Mouse (Mus musculus): ENCODE measurements around the gene Tmem263. TPM values are rescaled to one million over a fixed set of nuclear protein-coding genes. Genes with fewer than 3 reads are reported as not detected.

Tmem263 gene
- polyA plus RNA-seq, 1 experiment = not detected

DNA sequence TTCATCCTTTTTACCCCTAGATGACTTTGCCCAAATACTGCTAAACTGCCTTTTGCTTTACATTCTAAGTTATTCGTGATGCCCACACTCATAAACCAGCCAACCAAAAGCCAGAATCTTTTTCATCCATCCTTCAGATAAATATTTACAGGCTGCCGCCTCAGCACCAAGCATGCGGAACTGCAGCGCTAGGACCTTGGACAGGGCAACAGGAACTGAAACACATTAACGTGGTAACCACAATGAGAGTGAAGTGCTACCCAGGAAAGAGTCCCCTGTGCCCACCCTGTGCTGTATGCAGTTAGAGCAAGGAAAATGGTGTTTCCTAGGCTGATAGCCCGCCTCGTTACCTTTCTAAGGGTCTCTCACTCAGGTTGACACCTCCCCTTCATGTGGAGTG is 26.0 kb downstream of the Tmem263 start:
- no peak overlapping the region for H3K27ac ChIP-seq (ENCODE audit: insufficient read depth, low read depth, low read length)
- 20% methylated on average over 7 of the region's 7 CpGs for WGBS
- H3K4me3 ChIP-seq (ENCODE audit: insufficient read depth, low read depth, low read length) = no peak overlapping the region
- H3K4me1 ChIP-seq (ENCODE audit: control insufficient read depth, insufficient read depth, low read length) = peaks cover 8% of the 10 kb centered on the region
- TF ChIP-seq POLR2A (IDR thresholded peaks at IDR 0.05; ENCODE audit: insufficient read depth, low read depth, low read length) (no peak), CTCF (IDR thresholded peaks at IDR 0.05; ENCODE audit: insufficient read depth, low read depth, low read length) (no peak)

DNA sequence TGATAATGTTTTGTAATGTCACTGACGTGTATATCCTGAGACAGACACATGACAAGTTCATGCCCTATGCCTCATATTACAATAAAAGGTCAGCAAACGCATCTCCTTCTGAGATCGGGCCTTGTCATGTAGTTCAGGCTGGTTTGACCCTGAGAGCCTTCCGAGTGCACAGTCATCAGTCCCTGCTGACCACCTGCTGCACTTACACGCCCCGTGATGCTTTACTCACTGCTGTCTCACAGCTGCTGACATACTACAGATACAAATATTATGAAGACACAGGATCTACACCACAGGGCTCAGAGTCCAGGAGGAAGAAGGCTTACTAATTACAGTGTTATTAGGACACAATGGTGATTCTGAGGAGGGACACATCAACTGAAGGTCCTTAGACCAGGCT is 34.1 kb downstream of the Tmem263 start:
- no peak overlapping the region for H3K4me3 ChIP-seq (ENCODE audit: insufficient read depth, low read depth, low read length)

DNA sequence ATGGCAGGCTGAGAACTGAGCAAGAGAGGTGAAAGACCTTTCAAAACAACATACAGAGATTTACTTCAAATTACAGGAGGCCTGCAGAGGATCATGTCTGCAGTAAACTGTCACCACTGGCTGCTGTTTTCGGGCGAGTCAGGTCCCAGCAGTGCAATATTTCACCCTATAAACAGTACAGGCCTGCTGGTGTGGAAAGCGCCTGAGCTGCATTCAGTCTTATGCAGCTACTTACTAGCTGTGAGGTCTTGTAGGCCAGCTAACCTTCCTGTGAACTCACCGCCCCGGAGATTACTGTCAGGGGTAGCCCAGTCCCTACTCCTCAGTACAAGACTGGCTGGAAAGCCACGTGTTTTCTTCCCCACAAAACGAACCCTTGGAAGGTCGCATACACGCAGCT is 39.0 kb downstream of the Tmem263 start:
- Histone ChIP-seq H3K27ac (ENCODE audit: insufficient read depth, low read depth, low read length) (no peak overlapping the region), H3K4me3 (ENCODE audit: insufficient read depth, low read depth, low read length) (no peak overlapping the region), H3K4me1 (ENCODE audit: control insufficient read depth, insufficient read depth, low read length) (no peaks in the 10 kb centered on the region)
- TF ChIP-seq POLR2A (IDR thresholded peaks at IDR 0.05; ENCODE audit: insufficient read depth, low read depth, low read length) (no peak), CTCF (IDR thresholded peaks at IDR 0.05; ENCODE audit: insufficient read depth, low read depth, low read length) (no peak)
- 93% methylated on average over 9 of the region's 9 CpGs for WGBS

More for the DNA sequence above, 34.1 kb downstream of the Tmem263 start:
- no peak overlapping the region for H3K27ac ChIP-seq (ENCODE audit: insufficient read depth, low read depth, low read length)
- TF ChIP-seq CTCF (IDR thresholded peaks at IDR 0.05; ENCODE audit: insufficient read depth, low read depth, low read length) (no peak), POLR2A (IDR thresholded peaks at IDR 0.05; ENCODE audit: insufficient read depth, low read depth, low read length) (no peak)
- WGBS = 95% methylated on average over 6 of the region's 6 CpGs
- H3K4me1 ChIP-seq (ENCODE audit: control insufficient read depth, insufficient read depth, low read length) = no peaks in the 10 kb centered on the region

DNA sequence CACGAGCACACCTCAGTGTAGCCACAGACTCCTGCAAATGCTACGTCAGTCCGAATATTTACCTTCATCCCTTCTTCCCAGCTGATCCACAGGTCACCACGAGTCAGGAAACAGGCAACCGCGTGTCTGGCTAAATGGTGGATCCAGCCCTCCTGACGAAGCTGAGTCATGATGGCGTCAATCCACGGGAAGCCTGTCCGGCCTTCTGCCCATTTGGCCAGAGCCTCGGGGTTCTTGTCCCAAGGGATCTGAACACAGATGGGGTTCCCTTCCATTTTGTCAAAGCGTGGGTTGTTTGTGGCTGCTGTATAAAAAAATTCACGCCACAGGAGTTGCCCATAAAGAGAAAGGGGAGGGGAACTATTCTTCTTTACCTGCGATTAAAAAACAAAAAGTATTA is 43.9 kb downstream of the Tmem263 start:
- Histone ChIP-seq H3K4me1 (ENCODE audit: control insufficient read depth, insufficient read depth, low read length) (no peaks in the 10 kb centered on the region), H3K27ac (ENCODE audit: insufficient read depth, low read depth, low read length) (no peak overlapping the region), H3K4me3 (ENCODE audit: insufficient read depth, low read depth, low read length) (no peak overlapping the region)
- TF ChIP-seq POLR2A (IDR thresholded peaks at IDR 0.05; ENCODE audit: insufficient read depth, low read depth, low read length) (no peak), CTCF (IDR thresholded peaks at IDR 0.05; ENCODE audit: insufficient read depth, low read depth, low read length) (no peak)
- WGBS = 93% methylated on average over 14 of the region's 14 CpGs

DNA sequence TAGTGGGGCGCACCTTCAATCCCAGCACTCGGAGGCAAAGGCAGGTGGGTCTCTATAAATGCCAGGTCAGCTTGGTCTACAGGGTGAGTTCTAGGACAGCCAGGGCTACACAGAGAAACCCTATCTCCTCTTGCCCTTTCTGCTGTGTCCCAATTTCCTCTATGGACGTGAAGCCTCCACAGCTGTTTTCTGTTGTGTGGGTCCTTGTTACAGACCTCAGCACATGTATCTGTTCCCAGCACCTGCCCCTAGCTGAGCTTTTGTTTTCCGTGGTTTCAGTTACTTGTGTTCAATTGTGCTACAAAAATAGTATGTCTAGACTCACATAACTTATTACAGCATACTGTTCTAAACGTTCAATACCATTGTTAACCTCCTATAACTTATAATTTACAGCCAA is 46.8 kb downstream of the Tmem263 start:
- WGBS = 75% methylated on average over 5 of the region's 5 CpGs
- no peak for TF ChIP-seq POLR2A (IDR thresholded peaks at IDR 0.05; ENCODE audit: insufficient read depth, low read depth, low read length)
- no peak overlapping the region for H3K4me3 ChIP-seq (ENCODE audit: insufficient read depth, low read depth, low read length)
- H3K4me1 ChIP-seq (ENCODE audit: control insufficient read depth, insufficient read depth, low read length) = no peaks in the 10 kb centered on the region
- H3K27ac ChIP-seq (ENCODE audit: insufficient read depth, low read depth, low read length) = no peak overlapping the region

DNA sequence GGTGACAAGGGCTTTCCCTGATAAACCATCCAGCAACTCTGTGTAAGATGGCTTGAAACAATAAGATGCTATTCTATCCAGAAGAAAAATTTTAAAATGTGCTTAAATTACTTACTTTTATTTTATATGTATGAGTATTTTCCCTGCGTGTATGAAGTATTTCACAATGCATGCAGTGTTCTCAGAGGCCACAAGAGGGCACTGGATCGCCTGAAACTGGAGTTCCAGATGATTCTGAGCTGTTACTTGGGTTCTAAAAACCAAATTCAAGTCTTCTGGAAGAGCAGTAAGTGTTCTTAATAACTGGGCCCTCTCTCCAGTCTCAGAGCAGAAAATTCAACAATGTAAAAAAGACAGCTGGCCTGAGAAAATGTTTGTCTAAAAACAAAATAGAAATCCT is 51.8 kb downstream of the Tmem263 start:
- Histone ChIP-seq H3K4me1 (ENCODE audit: control insufficient read depth, insufficient read depth, low read length) (no peaks in the 10 kb centered on the region), H3K4me3 (ENCODE audit: insufficient read depth, low read depth, low read length) (no peak overlapping the region), H3K27ac (ENCODE audit: insufficient read depth, low read depth, low read length) (no peak overlapping the region)
- 11% methylated on average over 2 of the region's 2 CpGs for WGBS
- TF ChIP-seq CTCF (IDR thresholded peaks at IDR 0.05; ENCODE audit: insufficient read depth, low read depth, low read length) (no peak), POLR2A (IDR thresholded peaks at IDR 0.05; ENCODE audit: insufficient read depth, low read depth, low read length) (no peak)

DNA sequence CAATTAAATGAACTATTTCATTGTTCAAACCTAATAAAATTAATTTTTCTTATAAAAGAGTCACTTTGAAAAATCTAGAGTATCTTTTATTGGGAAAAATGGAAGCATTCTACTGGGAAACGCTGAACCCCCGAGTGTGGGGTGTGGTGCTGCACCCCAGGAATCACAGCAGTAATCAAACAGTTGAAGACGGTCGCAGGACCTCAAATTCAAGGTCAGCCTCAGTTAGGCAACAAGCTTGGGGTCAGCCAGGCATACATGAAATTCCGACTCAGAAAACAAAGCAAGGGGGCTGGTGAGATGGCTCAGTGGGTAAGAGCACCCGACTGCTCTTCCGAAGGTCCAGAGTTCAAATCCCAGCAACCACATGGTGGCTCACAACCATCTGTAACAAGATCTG is 55.0 kb downstream of the Tmem263 start:
- Histone ChIP-seq H3K27ac (ENCODE audit: insufficient read depth, low read depth, low read length) (no peak overlapping the region), H3K4me1 (ENCODE audit: control insufficient read depth, insufficient read depth, low read length) (no peaks in the 10 kb centered on the region), H3K4me3 (ENCODE audit: insufficient read depth, low read depth, low read length) (no peak overlapping the region)
- TF ChIP-seq POLR2A (IDR thresholded peaks at IDR 0.05; ENCODE audit: insufficient read depth, low read depth, low read length) (no peak), CTCF (IDR thresholded peaks at IDR 0.05; ENCODE audit: insufficient read depth, low read depth, low read length) (no peak)
- 88% methylated on average over 7 of the region's 7 CpGs for WGBS

DNA sequence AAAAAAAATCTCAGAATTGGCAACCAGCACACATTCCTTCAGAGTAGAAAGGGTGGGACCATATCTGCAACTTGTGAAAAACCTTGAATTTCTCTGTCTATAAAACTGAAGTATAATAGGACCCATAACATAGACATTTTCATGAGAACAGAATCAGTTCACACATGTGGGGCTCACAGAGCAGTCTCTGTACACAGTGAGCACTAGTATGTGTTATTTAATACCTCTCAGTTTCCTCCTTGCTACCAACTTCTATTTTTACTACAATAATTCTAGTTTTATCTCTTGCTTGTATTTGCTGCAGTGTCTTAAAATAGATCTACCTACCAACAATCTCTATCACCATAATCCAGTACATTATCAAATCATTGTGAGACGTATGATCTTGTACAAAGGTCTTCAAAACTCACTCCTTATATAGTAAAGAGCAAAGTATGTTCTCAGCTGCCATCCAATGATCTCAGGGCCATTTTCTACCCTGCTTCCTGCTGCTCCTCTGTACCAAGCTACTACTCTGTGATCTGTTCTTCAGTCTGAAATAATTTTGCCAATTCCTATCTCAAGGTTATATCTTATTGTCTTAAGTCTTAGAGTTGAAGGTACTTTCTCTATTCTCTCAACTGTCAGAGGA is 57.7 kb downstream of the Tmem263 start:
- Histone ChIP-seq H3K27ac (ENCODE audit: insufficient read depth, low read depth, low read length) (no peak overlapping the region), H3K4me3 (ENCODE audit: insufficient read depth, low read depth, low read length) (no peak overlapping the region), H3K4me1 (ENCODE audit: control insufficient read depth, insufficient read depth, low read length) (no peaks in the 10 kb centered on the region)
- TF ChIP-seq CTCF (IDR thresholded peaks at IDR 0.05; ENCODE audit: insufficient read depth, low read depth, low read length) (no peak), POLR2A (IDR thresholded peaks at IDR 0.05; ENCODE audit: insufficient read depth, low read depth, low read length) (no peak)
- WGBS = 61% methylated on average over 1 of the region's 1 CpGs

DNA sequence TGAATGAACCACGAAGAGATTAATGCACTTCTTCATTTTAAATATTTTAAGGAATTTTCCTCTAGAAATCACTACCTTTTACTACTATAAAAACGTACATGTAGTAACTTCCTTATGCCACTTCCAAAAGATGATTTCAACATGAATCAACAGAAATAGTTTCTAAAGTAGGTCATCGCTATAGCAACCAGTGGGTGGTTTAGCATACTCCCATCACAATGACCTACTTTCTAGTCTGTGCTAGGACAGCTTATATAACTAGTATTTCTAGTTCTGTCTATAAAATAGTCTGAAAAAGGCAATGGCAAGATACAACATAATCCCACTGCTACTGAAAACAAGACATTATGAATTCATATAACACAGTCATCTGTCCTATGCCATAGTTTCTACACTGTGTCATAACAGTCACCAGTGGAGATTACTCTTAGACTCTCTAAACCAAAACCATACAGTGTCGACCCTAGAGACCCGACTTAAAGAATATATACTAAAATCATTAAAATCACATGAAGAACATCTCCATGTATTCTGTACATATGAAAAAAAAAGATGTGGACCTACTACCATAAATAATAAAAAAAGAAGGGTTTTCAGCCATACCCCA is 59.4 kb downstream of the Tmem263 start:
- Histone ChIP-seq H3K4me3 (ENCODE audit: insufficient read depth, low read depth, low read length) (no peak overlapping the region), H3K4me1 (ENCODE audit: control insufficient read depth, insufficient read depth, low read length) (no peaks in the 10 kb centered on the region; the same call in 1 of the 2 replicates), H3K27ac (ENCODE audit: insufficient read depth, low read depth, low read length) (no peak overlapping the region)
- no peak for TF ChIP-seq CTCF (IDR thresholded peaks at IDR 0.05; ENCODE audit: insufficient read depth, low read depth, low read length)
- no peak for TF ChIP-seq POLR2A (IDR thresholded peaks at IDR 0.05; ENCODE audit: insufficient read depth, low read depth, low read length)
- 48% methylated on average over 5 of the region's 5 CpGs for WGBS

All from olfactory bulb, adult 2 months (tissue).